Mouse (Mus musculus) retina, postnatal 1 day (tissue): Measurements from ENCODE around the gene Hoxd9.

ENCODE experiments used
- DNase-seq: peaks from one replicate; pipeline ENCODE4 v3.0.0-alpha.2; 2012

Hoxd9 gene

DNA sequence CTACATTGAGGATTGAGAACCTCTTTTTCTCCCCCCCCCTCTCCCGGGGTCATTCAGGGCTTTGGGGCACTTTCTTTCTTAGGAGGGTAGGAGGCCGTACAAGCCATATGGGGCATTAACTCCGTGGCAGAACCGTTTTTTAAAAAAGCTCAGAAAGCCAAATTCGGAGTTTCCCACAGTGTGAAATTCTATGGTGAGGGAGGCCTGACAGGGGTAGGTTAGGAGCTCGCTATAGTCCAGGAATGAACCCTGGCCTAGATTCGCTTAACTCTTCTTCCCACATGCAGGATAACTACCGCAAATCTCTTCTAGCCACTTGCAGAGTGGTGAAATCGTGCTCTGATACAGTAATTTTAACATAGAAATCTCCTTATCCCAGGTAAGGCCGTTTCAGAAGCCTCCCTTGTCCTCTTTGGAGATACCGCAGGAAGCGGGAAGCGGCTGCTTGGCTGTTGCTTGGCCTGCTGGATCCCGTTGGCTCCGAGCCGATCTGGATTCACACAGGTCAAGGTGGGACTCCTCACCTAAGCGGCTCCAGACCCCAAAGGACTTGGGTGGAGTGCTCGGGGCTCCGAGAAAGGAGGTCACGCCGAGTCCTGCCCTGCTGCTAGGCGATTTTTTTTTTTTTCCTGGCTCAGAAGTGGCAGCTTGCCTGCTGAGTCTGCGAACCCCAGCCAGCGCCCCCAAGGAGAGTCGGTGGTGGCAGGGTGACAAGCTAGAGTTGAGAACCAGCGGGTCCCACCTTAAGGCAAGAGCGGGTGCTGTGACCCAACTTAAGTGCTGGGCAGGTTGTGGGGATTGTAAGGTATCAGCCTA lies 37.7 kb downstream of the Hoxd9 start:
- no peak for DNase-seq

DNA sequence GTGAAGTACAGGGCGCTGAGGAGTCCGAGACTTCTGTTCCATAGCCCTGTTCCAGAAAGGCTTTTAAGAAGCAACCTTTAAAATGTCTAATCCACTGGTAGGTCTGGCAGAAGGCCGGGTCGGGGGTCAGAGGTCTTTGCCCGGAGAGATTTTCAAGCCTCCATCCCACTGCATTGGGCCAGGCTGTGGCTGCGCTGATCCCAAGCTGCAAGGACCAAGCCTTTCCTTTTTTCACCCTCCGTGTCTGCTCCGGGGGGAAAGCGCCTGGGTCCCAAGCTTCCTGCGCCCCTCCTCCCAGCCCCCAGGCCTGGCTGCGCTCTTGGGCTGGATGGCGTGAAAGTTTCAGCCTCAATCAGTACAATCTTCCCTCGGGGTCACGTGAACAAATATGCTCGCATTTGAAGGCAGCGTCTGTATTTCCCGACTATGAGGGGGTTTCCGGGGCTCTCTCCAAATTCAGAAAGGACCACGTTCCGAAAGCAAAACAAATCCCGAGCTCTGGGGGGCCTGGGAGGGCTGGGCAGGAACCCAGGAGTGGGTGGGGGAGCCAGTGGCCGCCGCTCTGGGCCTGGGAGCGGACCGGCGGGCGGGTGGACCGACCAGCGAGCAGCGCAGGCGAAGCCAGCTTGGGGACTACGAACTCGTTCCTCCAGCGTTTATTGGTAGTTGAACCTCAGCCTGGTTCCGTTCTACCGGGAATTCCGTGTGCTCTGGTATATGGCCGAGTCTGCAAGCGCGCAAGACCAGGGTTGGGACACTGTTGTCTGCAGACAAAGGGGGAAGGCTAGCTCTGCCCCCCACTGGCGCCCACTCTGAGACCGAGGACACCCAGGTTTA lies 38.5 kb downstream of the Hoxd9 start:
- DNase-seq: no peak

DNA sequence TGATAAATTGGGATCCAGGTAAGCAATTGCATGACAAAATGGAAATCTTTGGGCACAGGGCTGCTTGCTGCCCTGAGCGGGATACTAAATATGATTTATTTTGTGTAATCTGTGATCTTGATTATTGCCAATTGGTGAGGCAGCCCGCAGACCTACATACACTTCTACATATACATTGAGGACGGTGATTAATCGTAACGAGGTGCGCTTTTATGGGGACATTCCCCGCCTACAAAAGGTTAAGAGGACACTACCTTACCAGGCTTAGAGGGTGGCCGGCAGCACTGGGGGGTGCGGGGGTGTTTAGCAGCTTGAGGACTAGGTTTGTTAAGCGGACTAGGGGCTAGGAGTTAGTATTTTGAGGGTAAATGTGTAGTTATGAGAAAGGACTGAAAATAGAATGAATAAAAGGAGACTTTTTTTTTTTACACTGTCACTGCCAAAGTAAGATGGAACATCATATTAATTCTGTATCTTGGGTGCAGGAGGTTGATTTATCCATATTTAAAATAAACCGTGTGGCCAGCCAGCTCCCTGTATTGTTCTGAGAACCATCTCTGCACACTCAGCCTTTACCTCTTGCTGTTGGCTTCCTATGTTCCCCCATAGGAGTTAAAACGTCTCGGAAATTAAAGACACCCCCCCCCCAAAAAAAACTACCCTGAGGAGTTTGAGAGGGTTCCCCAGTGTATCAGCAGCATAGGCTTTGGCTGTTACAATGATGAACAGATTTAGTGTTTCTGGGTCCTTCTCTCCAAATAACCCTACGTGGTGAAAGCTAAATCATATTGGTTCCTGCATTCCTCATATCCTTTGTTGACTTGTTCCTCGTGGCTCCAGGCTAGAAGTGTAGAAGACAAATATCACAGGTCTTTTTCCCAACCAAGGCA lies 39.4 kb downstream of the Hoxd9 start:
- DNase-seq: no peak

DNA sequence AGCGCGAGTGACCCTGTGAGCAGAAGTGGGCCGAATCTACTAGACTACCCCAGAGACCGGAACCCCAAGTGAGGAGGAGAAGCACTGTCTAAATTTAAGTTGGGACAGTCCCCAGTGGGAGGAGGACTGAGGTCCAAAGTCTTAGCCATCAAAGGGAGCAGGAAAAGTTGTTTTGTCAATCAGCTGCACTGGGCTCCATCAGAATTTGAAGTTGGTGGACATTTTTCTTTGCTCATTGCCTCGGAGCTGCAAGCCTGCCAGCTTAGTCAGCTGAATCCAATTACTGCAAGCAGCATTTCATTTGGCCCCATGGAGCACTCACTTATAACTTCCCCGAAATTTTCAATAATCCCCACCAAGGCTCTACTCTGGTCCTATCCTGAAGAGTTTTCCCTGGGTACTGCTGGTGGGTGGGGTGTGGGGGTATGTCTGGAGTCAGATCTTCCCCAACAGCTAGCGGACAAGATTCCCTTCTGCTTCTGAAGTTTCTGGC lies 40.1 kb downstream of the Hoxd9 start:
- no peak for DNase-seq

DNA sequence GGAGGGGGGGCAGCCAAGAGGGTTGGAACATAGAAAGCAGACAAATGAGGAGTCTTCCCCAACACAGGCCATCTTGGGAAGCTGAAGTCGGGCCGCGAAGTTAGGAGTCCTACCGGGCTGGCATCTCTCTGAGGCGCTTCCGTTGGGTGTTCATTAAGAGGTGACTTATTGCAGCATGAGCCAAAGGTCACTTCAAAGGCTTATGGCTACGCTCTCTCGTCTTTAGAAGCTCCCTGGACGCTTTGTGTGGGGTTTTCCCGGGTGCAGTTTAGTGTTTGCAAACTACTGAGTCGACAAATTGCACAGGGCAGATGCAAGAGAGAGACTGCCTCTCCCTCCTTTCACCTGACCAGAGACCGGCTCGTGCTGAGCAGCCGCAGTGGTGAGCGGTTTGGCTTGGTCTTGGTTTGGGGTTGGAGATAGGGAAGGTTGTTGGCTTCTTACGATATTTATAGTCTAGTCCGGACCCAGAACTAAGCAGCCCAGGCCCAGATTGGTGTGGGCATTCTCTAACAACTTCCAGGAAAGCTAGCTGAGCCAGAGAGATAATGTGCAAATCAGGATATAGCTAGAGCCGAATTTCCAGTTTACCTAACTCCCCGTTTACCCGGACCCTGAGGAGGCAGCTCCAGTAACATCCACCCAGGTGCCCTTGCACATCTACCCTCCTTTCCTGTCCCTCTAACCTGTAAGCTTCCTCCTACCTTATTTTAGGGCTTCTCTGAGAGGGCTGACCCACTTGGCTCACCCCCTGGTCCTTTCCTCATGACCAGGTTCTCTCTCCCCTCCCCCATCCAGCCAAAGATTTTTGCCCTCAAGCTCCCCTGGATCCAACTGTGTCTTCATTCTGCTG lies 41.3 kb downstream of the Hoxd9 start:
- no peak for DNase-seq

DNA sequence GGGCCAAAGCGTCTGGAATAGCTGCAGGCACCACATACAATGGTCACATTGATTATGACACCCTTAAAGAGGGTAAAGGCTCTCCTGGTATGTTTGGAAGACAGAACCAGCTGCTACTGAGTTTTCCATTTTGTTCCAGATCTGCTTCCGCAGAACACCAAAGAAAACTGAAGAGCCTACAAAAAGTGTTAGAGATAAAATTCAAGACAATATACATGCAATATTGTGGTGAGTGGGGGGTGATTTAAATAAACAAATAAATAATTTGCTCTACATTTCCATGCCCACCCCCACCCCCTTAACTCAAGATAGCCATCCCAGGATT lies 41.9 kb downstream of the Hoxd9 start:
- no peak for DNase-seq

DNA sequence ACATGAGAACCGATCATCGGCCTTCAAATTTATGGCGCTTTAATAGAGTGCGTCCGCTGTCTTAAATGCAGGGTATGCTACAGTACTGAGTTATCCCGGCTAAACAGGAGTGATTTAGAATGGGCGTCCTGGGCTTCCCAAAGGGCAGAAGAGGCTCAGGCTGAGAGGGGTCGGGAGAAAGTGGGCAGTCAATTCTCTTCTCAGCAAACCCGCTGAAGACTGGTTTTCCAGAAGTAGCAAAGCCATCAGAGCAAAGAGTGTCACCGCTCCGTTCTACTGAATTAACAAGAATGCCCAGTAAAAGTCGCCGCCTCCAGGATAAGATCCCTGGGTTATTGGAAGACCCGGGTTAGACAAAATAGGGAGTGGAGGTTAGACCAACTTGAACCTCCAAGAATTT lies 42.3 kb downstream of the Hoxd9 start:
- DNase-seq: no peak

DNA sequence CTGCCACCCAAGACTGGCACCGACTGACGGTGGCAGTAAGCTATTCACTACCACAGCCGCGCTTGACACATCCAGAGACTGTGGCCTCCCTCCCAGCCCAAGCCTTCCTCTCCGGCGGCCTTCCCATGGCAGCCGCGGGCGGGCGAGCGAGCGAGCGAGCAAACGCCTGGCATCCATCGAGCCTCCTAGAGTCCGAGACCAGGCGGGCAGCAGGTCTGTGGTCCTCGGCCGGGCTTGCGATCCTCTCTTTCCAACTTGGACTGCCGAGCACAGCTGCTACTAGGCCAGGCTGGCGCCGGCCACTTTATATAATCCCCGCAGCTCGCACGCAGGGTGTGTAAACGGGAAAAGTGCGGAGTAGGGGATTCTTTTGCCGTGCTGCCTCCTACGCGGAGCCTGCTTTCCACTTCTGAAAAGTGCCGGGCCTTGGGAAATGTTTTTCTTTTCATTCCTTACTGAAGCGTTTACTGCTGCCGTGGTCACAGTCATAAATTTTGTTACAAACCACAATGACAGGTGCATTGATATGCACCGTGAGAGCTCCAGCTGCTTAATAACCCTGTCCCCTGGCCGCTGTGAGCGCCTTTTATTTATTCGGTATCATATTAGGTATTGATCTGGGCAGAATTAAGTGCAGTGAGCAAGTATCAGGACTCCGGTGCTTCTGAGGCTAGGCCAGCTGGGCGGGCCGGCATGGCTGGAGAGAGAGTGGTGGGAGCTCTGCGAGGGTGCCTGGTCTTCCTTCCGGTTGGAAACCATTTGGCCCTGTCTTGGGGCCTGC lies 43.0 kb downstream of the Hoxd9 start:
- peak; percentile 48 for DNase-seq

DNA sequence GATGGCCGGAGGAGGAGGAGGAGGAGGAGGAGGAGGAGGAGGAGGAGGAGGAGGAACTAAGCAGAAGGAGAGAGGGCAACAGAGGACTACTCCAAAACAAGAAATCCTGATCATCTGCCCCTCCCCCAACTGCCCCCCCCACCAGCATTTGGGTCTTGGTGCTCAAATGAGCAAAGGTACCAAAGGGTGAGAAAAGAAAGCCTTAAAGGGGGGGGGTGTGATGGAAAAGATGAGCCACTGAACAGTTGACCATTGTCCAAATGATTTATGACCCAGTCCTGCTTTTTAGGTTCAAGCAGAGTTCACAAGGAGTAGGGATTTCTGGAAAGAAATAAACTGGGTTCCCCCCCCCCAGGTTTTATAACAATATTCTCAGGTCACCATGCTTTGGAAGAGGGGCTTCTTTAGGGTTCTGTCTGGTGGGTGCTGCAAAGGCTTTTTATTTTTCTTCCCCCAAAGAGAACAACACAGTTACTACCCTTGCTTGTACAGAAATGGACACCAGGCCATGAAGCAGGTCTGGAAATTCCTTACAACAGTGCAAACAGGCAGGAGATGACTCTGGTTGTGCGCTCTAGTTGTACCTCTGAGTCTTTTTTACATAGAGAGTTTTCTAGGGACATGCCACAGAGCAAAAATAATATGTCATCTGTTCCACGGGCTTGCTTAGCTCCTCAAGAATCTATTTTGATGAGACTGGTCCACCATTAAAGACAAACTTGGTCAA lies 43.9 kb downstream of the Hoxd9 start:
- DNase-seq: no peak

DNA sequence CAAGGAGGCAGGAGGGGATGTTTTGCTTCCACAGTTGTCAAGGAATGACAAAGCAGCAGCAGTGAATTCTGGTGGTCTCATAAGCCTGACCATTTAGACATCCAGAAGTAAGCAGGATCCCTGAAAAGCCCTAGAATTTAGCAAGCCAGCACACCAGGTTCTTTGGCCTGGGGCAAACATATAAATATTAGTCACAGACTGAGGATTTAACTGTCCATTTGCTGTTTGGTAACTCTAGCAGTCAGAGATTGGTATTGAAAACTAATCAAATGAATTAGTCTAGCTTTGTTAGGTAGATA lies 44.4 kb downstream of the Hoxd9 start:
- no peak for DNase-seq

DNA sequence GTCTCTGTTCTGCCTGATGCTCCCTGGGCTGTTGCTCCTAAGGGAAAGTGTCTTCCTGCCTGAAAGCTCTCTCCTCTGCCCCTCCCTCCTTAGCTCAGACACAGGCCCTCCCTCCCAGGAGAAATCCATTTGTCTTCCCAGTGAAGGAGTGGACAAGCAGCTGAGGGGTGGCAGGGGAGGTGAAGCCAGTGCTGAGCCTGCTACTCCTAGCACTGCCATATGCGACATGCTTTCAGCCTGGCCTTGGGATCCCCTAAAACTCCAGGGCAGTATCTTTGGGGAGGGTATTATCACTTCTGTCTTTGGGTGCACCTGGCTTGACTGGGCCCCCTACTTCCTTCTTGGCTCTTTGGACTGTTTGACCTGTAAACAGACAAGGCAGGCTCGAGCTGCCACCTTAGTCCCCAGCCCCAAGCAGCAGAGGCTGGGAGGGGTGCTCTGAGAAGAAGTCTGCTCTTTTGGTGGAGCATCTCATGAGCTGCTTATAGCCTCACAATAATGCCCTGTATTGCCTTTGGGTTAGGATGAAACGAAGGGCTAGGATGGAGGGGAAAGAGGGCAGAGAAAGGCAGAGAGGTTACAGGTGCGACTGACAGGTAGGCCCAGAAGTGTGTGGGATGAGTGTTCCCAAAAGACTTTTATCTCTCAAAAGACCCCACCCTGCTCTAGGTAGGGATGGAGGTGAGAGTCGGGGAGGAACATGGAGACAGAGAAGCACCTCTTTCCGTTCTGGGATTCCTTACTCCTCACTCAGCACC lies 48.2 kb downstream of the Hoxd9 start:
- DNase-seq: no peak

DNA sequence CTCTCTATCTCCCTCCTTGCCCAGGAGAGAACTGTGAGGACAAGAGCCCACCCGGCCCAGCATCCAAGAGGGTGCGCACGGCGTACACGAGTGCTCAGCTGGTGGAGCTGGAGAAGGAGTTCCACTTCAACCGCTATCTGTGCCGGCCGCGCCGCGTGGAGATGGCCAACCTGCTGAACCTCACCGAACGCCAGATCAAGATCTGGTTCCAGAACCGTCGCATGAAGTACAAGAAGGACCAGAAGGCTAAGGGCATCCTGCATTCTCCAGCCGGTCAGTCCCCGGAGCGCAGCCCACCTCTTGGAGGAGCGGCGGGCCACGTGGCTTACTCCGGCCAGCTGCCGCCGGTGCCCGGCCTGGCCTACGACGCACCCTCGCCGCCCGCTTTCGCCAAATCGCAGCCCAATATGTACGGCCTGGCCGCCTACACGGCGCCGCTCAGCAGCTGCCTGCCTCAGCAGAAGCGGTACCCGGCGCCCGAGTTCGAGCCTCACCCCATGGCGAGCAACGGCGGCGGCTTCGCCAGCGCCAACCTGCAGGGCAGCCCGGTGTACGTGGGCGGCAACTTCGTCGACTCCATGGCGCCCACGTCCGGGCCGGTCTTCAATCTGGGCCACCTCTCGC lies 48.9 kb downstream of the Hoxd9 start:
- no peak for DNase-seq

DNA sequence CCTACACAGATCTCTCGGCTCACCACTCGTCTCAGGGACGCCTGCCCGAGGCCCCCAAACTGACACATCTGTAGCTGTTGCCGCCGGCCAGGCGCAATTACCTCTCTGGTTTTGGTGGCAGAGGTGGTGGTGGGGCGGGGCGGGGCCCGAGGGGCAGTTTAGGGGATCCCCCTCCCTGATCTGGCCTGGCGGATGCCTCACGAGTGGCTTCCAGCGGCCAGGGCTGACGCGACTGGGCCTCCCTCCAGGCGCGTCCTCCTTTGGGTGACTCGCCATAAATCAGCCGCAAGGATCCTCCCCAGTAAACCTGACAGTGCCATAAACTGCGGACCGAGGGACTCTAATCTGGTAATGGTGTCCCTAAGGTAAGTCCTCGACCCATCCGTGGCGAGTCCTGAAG lies 49.5 kb downstream of the Hoxd9 start:
- no peak for DNase-seq

DNA sequence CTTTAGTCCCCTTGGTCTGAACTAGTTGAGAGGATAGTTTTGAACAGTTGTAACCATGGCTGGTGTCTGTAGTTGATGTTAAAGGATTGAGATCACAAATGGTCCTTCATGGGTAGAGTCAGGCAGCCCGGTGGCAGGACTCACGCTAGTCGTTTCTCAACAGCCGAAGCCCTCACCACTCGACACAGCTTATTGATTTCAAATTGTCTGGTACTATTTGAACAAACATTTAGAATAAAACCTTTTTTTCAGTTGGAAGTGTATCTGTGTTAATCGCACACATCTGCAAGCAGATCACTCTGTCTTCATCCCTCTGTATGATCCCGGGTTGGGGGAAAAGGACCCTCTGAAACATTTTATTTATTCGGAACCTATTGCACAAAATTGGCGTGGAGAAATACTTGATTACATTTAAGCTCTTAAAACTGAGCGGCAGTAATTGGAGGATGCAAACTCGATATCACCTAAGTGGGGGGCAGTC lies 50.2 kb downstream of the Hoxd9 start:
- DNase-seq: no peak

DNA sequence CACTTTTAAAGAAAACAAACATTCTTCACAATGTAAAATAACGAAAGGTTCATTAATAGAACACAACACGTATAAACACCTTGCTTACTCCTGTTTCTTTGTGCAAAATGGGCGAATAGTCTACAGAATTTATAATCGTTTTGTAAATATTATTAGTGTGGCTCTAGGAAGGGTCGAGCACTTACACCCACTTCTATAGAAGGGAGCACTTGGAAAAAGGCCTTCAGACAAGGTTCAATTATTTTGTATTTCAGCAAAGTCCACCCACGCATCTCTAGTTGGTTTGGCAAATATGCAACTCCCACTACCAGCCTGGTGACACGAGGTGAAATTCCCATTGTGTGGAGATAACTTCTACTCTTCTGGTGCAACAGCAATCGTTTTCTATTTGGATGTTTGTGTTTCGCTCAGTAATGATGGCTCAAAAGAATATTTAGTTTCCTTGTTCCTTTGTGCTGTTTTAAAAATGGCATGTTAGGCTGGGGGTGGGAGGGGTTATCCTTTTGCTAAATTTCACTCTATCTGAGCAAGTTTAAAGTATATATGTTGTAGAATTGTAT lies 51.0 kb downstream of the Hoxd9 start:
- DNase-seq: no peak

DNA sequence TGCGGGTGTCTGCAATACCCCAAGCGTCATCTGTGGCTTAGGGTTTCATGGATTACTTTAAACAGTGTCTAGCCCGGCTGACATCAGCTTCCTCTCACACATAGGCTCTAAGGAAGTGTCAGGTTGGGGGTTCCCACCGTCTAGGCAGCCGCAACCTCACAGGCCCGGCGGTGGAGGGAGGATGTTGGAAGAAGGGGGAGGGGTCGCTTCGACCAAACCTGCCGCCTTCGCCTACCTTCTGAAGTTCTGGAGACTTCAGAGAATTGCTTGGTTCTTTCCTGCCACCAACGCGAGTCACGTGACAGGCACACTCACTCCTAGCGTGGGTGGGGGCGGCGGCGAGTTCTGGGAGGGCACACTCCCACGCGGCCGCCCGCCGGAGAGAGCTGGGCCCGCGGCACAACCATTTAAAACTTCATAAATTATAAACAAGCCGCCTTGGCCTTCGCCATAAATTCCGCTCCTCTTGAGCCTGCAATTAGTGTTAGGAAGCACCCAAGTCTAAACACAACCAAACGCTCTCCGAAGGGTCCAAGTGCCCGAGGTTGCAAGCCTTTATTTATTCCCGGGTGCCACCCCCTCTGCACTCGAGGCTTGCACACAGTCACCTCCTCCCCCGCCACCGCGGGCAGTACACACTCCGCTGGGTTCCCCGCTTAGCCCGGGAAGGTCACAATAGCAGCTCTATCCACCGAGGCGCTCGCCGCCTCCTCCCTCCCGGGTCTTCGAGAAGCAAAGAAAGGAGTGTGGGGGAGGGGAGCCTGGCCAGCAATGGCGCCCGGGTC lies 52.0 kb downstream of the Hoxd9 start:
- peak; percentile 80 for DNase-seq
